Mouse (Mus musculus) adipocyte (in vitro differentiated cells): ENCODE results near the gene Zfp433.
"Not testable (repeated sequence)": the region's sequence is repeated elsewhere in the genome, so short reads cannot be mapped to it uniquely, and the experiment has no call there.

Experiments used
- DNase-seq: peaks from one replicate; pipeline ENCODE4 v3.0.0-alpha.2; 2016; ENCODE audit warnings: low spot score

Gene Zfp433

GRCm38 (mm10) chr10:81704531-81705301 is at the start of gene Zfp433:
TSS of gene Zfp433 (plus strand) at chr10:81704825.
- not testable (repeated sequence) for DNase-seq

GRCm38 (mm10) chr10:81655178-81655577 is 49.4 kb upstream of the Zfp433 start:
- DNase-seq, result no peak

- no peak for DNase-seq
Observed at GRCm38 (mm10) chr10:81656174-81656573, 48.5 kb upstream of the Zfp433 start.

DNA sequence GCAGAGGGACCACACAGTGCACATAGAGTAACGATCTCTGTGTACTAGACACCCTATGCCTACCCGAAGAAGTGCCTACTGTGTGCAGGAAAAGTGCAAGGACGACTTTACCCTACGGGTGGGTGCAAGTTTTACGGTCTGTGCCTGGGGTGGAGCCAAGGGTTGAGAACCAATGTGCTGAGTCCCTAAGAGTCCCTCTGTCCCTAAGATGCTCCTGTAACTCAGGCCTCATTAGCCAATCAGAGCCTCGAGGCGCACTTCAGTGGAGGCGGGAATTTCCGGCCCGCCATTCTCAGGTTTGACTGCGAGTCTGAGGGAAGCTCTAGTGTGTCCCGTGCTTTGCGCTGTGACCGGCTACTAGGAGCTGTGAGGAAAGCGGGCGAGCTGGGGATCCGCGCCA is 17.5 kb upstream of the Zfp433 start:
- DNase-seq, result not testable (repeated sequence)

DNA sequence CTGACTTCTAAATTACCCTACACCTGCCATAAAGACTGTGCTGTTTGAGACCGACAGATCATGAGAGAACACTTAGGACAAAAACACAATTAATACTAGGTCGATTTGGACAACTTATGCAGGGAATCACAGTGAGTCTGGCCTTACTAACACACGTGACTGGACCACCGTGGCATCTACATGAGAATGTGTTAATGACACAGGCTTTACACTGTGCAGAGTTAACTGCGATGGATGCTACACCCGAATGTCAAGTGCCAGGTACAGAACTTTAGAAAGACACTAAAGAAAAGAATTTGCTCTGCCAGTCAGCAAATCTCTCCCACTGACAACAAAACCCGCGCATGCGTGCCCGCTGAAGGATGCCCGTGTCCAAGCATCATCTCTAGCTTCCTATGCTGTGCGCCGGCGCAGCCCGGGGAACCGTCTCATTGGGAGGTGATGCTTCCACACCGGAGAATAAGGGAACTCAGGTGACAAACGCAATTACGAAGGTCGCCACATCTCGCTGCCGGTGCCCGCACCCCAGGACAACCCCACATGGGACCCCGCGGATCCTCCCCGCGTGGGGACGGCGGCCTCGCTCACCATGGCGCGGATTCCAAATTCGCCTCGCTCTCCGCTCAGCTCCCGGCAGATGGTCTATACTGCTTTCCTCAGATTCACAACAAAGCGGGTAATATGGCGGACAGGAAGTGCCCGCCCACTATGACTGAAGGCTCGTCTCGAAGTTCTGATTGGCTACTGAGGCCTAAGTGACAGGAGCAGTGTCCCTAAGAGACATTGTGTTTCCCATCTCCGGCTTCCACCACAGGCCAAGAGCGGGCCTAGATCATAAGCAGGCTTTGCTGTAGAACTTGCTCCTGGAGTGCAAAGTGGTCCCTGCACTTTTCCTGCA is 66.1 kb downstream of the Zfp433 start, which contains the start of gene Gm3055:
Gm3055 (minus strand) TSS at position 656 of the 898 bp plus-strand sequence.
- DNase-seq, result not testable (repeated sequence)

GRCm38 (mm10) chr10:81771404-81771777 is 66.8 kb downstream of the Zfp433 start:
- DNase-seq, result not testable (repeated sequence)
